Mouse (Mus musculus) thymus, adult 2 months (tissue): ENCODE results near the gene Tent4a. TPM values are rescaled to one million over a fixed set of nuclear protein-coding genes. Genes with fewer than 3 reads are reported as not detected.

Experiments
- DNase-seq: peaks from one replicate; pipeline ENCODE4 v3.0.0; 2021
- H3K27ac ChIP-seq: fragments of 200-500 bp; 2 replicates; pipeline ENCODE4 v1.5.1; 2012; ENCODE audit warnings: low read length, control low read depth; ENCODE audit not compliant: control insufficient read depth, insufficient read depth
- H3K27me3 ChIP-seq: fragments of 200-500 bp; 2 replicates; pipeline ENCODE4 v1.6.1; 2012; ENCODE audit warnings: mild to moderate bottlenecking, low read length, moderate library complexity, mixed read lengths; ENCODE audit not compliant: control insufficient read depth, insufficient read depth
- H3K36me3 ChIP-seq: fragments of 200-500 bp; 2 replicates; pipeline ENCODE4 v1.6.1; 2012; ENCODE audit warnings: mild to moderate bottlenecking, low read length, moderate library complexity; ENCODE audit not compliant: control insufficient read depth, insufficient read depth
- H3K4me1 ChIP-seq: fragments of 200-500 bp; replicated peaks from 2 replicates; pipeline ENCODE4 v1.6.1; 2012; ENCODE audit warnings: low read length; ENCODE audit not compliant: control insufficient read depth, insufficient read depth
- H3K4me3 ChIP-seq: fragments of 200-500 bp; 2 replicates; pipeline ENCODE4 v1.5.1; 2012; ENCODE audit warnings: mild to moderate bottlenecking, low read length, control low read depth, moderate library complexity; ENCODE audit not compliant: control insufficient read depth, insufficient read depth
- CTCF ChIP-seq: fragments of 200-500 bp; IDR thresholded peaks from 2 replicates; pipeline ENCODE4 v1.5.1; 2012; ENCODE audit warnings: mild to moderate bottlenecking, control low read depth, low read length, moderate library complexity, borderline replicate concordance; ENCODE audit not compliant: control insufficient read depth, poor library complexity, insufficient read depth; ENCODE audit errors: extremely low read depth
- POLR2A ChIP-seq: fragments of 200-500 bp; IDR thresholded peaks from 2 replicates; pipeline ENCODE4 v1.6.1; 2012; ENCODE audit warnings: mild to moderate bottlenecking, low read length, control low read depth, moderate library complexity; ENCODE audit not compliant: control insufficient read depth, poor library complexity, insufficient read depth; ENCODE audit errors: extremely low read depth
- WGBS: fragments of 180-500 bp; shearing (Covaris S2); methylation state at CpG from one replicate; pipeline ENCODE4 v1.1.7; 2018; 5-methylcytosine and 5-hydroxymethylcytosine counted together
- polyA plus RNA-seq: library from polyadenylated mRNA; depleted of rRNA; stranded (reverse); fragments of >200 nt; gene quantifications from 2 replicates; pipeline ENCODE4 v1.2.3, GENCODE M21; 2012

The Tent4a gene
- polyA plus RNA-seq, 1 experiment = 22.2 TPM

GRCm38 (mm10) chr13:69564573-69564972 is 30.2 kb upstream of the Tent4a start:
- H3K27ac ChIP-seq = no peak overlapping the region
- H3K4me1 ChIP-seq = no peaks in the 10 kb centered on the region
- no peak for TF ChIP-seq CTCF
- TF ChIP-seq POLR2A = no peak
- no peaks in the 10 kb centered on the region for H3K36me3 ChIP-seq
- DNase-seq = no peak
- no peaks in the 10 kb centered on the region for H3K27me3 ChIP-seq
- no peak overlapping the region for H3K4me3 ChIP-seq

- Histone ChIP-seq H3K4me1 (no peaks in the 10 kb centered on the region), H3K4me3 (no peak overlapping the region), H3K36me3 (no peaks in the 10 kb centered on the region), H3K27me3 (no peaks in the 10 kb centered on the region), H3K27ac (no peak overlapping the region)
- DNase-seq = no peak
- 77% methylated on average over 3 of the region's 3 CpGs for WGBS
- TF ChIP-seq POLR2A (no peak), CTCF (no peak)
Measured at GRCm38 (mm10) chr13:69563905-69564304, 29.5 kb upstream of the Tent4a start.

GRCm38 (mm10) chr13:69562654-69563574 is 28.5 kb upstream of the Tent4a start:
- Histone ChIP-seq H3K36me3 (no peaks in the 10 kb centered on the region), H3K27ac (no peak overlapping the region), H3K4me3 (no peak overlapping the region), H3K4me1 (no peaks in the 10 kb centered on the region), H3K27me3 (no peaks in the 10 kb centered on the region)
- 90% methylated on average over 12 of the region's 12 CpGs for WGBS
- TF ChIP-seq POLR2A (no peak), CTCF (no peak)
- no peak for DNase-seq

- no peak overlapping the region for H3K27ac ChIP-seq
- H3K4me3 ChIP-seq = no peak overlapping the region
- WGBS = 87% methylated on average over 9 of the region's 9 CpGs
- no peaks in the 10 kb centered on the region for H3K27me3 ChIP-seq
- no peaks in the 10 kb centered on the region for H3K36me3 ChIP-seq
- no peaks in the 10 kb centered on the region for H3K4me1 ChIP-seq
- TF ChIP-seq CTCF (no peak), POLR2A (no peak)
- no peak for DNase-seq
Measured at GRCm38 (mm10) chr13:69562004-69562403, 27.6 kb upstream of the Tent4a start.

- Histone ChIP-seq H3K27ac (no peak overlapping the region), H3K4me3 (no peak overlapping the region), H3K27me3 (no peaks in the 10 kb centered on the region), H3K36me3 (no peaks in the 10 kb centered on the region), H3K4me1 (no peaks in the 10 kb centered on the region)
- WGBS = 83% methylated on average over 13 of the region's 13 CpGs
- DNase-seq = no peak
- TF ChIP-seq CTCF = no peak
- TF ChIP-seq POLR2A = no peak
Measured at GRCm38 (mm10) chr13:69559291-69559961, 25.0 kb upstream of the Tent4a start.

GRCm38 (mm10) chr13:69558098-69558660 is 23.8 kb upstream of the Tent4a start:
- no peak for DNase-seq
- 81% methylated on average over 6 of the region's 6 CpGs for WGBS

More at GRCm38 (mm10) chr13:69558098-69558660, 23.8 kb upstream of the Tent4a start:
- TF ChIP-seq POLR2A (no peak), CTCF (no peak)
- Histone ChIP-seq H3K27me3 (no peaks in the 10 kb centered on the region), H3K27ac (no peak overlapping the region), H3K36me3 (no peaks in the 10 kb centered on the region), H3K4me3 (no peak overlapping the region), H3K4me1 (no peaks in the 10 kb centered on the region)
